Mouse (Mus musculus) embryonic stem cell, embryonic (primary cell): ENCODE measurements around the gene Tm4sf20.

Experiments
- CTCF ChIA-PET, 4 experiments: fragments of 300-600 bp in 2 of 4; fragments of 350-600 bp in 2 of 4; sonication (Branson Sonifier 250); formaldehyde crosslinking; loops; one replicate each; lab custom pipeline; 2022; ENCODE audit warnings: inconsistent platforms in 2 of 4; lab: Charles Lee
- POLR2A ChIA-PET, 4 experiments: fragments of 300-600 bp in 2 of 4; fragments of 350-600 bp in 2 of 4; sonication (Branson Sonifier 250); formaldehyde crosslinking; loops; one replicate each; lab custom pipeline; 2022; ENCODE audit warnings: antibody characterized with exemption in 4 of 4, inconsistent platforms in 1 of 4; lab: Charles Lee

Tm4sf20 gene

GRCm38 (mm10) chr1:82792238-82792637 is 24.0 kb upstream of the Tm4sf20 start:
- CTCF ChIA-PET: interaction anchor here (0.6 to 1.5 kb wide), 4 partner anchors 47 to 275 kb away, joined by 3 to 5 read pairs (median 3); partner anchors contain the start of gene Agfg1 (in 1 of the 4)

GRCm38 (mm10) chr1:82791105-82791504 is 22.8 kb upstream of the Tm4sf20 start:
- ChIA-PET POLR2A (interaction anchor here in 1 of 4 experiments (0.6 kb wide), 1 partner anchor 156 kb away, joined by 4 read pairs; no protein-coding TSS in a partner anchor), CTCF (interaction anchor here in 1 of 4 experiments (1.6 kb wide), 1 partner anchor 197 kb away, joined by 4 read pairs; no protein-coding TSS in a partner anchor)

More at GRCm38 (mm10) chr1:82792238-82792637, 24.0 kb upstream of the Tm4sf20 start:
- POLR2A ChIA-PET: no interaction called here

DNA sequence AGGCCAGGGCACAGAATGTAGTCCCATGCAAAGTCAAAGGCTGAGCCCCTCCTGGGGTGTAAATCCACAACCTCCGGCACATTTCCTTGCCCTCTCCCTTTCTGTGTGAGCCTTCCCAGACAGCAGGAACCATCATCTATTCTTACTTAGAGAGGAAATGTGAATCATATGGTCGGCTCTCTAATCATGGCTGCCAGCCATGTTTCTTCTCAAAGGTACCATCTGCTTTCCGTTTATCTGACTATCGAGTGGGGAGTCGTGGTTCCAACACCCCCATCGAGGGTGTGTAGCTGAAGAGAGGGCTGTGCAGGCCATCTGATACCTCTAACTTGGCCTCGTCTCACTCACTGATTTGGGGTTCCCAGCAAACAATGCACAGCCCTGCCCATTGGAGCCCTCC is 19.8 kb upstream of the Tm4sf20 start:
- ChIA-PET POLR2A (no interaction called here), CTCF (interaction anchor here (0.6 to 2.5 kb wide), 23 partner anchors 9 to 1879 kb away, joined by 3 to 25 read pairs (median 4); no protein-coding TSS in a partner anchor)

GRCm38 (mm10) chr1:82787414-82787813 is 19.2 kb upstream of the Tm4sf20 start:
- CTCF ChIA-PET: interaction anchor here (0.5 to 2.5 kb wide), 23 partner anchors 9 to 1673 kb away, joined by 3 to 25 read pairs (median 4); no protein-coding TSS in a partner anchor
- POLR2A ChIA-PET: interaction anchor here in 1 of 4 experiments (0.6 kb wide), 1 partner anchor 247 kb away, joined by 9 read pairs; no protein-coding TSS in a partner anchor

- ChIA-PET POLR2A (no interaction called here), CTCF (interaction anchor here in 2 of 4 experiments (0.5 to 2.5 kb wide), 2 partner anchors 202 to 279 kb away, joined by 3 to 25 read pairs; no protein-coding TSS in a partner anchor)
These were observed 17.3 kb upstream of the Tm4sf20 start for GRCm38 (mm10) chr1:82785546-82785945.

DNA sequence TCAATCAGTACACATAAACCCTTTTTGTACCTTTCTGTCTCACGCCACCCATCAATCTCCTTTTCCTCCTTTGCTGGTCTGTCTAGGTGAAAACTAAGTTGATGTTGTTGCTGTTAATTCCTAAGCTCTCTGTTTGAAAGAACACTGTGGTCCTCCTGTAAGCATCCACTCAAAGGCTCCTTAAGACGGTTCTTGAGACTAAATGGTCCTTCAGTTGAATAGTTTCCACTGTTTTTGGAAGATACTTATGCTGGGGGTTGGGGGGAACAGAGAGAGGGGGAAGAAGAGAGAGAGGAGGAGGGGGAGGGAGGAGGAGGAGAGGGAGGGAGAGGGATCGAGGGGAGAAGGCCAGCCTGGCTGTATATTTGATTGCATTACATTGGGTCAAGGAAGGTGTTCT is 15.3 kb upstream of the Tm4sf20 start:
- ChIA-PET CTCF (no interaction called here), POLR2A (interaction anchor here in 1 of 4 experiments (1.9 kb wide), 1 partner anchor 12 kb away, joined by 4 read pairs; no protein-coding TSS in a partner anchor)

GRCm38 (mm10) chr1:82779388-82779966 is 11.2 kb upstream of the Tm4sf20 start:
- POLR2A ChIA-PET: interaction anchor here in 1 of 4 experiments (1.4 kb wide), 1 partner anchor 15 kb away, joined by 3 read pairs; no protein-coding TSS in a partner anchor
- CTCF ChIA-PET: no interaction called here

DNA sequence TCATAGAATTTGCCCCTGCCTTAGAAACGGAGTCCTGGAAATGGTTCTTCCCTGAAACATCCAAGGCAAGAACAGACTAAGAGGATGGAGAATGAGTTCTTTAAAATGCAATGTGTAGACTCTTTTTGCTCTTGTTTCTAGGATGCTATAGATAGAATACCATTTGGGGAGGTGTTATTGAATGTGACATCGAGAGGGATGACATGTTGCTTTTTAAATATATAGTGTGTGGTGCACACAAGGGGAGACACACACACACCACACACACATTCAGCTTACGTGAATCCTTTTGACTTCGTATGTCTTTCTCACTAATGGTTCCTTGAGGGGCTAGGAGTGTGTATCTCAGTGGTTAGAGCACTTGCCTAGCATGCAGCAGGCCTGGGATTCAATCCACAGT is 7.0 kb upstream of the Tm4sf20 start:
- CTCF ChIA-PET: interaction anchor here in 1 of 4 experiments (0.6 to 0.7 kb wide), 2 partner anchors 22 to 95 kb away, joined by 3 read pairs; no protein-coding TSS in a partner anchor
- POLR2A ChIA-PET: interaction anchor here in 1 of 4 experiments (0.7 kb wide), 1 partner anchor 1416 kb away, joined by 3 read pairs; no protein-coding TSS in a partner anchor

- CTCF ChIA-PET: interaction anchor here in 1 of 4 experiments (1.5 kb wide), 1 partner anchor 14 kb away, joined by 4 read pairs; no protein-coding TSS in a partner anchor
- POLR2A ChIA-PET: no interaction called here
These were observed 4.9 kb upstream of the Tm4sf20 start for GRCm38 (mm10) chr1:82773208-82773607.

DNA sequence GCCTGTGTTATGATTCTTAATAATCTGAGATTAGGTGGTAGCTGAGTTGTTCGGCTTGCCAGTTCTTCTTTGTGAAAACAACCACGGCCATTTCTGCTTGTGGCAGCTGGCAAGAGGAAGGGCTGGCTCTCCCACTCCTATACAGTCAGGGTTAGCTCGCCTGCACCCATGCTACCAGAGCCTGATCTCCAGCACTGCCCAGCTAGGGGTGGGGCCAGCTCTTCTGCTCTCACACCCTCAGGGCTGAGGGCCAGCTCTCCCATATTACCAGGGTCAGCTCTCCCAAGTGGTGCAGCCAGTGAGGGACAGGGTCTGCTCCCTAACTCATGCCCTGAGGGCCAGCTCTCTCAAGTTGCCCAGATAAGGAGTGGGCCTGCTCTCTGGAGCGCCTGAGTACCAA is 4.2 kb upstream of the Tm4sf20 start:
- POLR2A ChIA-PET: interaction anchor here in 1 of 4 experiments (1.4 kb wide), 1 partner anchor 12 kb away, joined by 4 read pairs; no protein-coding TSS in a partner anchor
- CTCF ChIA-PET: interaction anchor here in 2 of 4 experiments (0.5 to 1.5 kb wide), 4 partner anchors 15 to 292 kb away, joined by 3 to 5 read pairs (median 4); no protein-coding TSS in a partner anchor

GRCm38 (mm10) chr1:82771022-82771586 is 2.8 kb upstream of the Tm4sf20 start, which contains the start of gene Gm47791:
Gm47791 (minus strand) TSS chr1:82771243.
- ChIA-PET POLR2A (interaction anchor here in 2 of 4 experiments (0.5 to 1.8 kb wide), 6 partner anchors 12 to 267 kb away, joined by 3 to 4 read pairs (median 4); partner anchors contain the start of gene Slc19a3 (in 1 of the 2)), CTCF (no interaction called here)

DNA sequence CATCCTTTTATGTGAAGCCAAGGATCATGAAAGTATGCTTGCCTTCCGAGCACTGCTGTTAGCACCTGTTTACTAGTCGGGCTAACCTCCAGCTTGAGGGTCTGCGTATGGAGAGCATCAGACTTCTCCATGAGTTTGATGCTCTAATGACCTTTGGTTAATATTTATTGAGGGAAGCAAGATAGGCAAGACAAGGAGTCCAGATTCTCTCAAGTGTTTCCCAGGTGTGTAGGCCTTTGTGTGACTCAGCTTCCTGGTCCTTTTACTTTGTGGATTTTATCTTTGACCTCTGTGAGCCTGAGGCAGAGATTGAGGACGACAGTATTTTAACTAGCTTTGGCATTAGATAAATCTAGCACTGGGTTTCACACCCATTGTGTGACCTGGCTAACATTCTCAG is 1.6 kb downstream of the Tm4sf20 start:
- POLR2A ChIA-PET: no interaction called here
- CTCF ChIA-PET: no interaction called here

- CTCF ChIA-PET: no interaction called here
- POLR2A ChIA-PET: no interaction called here
These were observed 2.0 kb downstream of the Tm4sf20 start for GRCm38 (mm10) chr1:82766227-82766626.

DNA sequence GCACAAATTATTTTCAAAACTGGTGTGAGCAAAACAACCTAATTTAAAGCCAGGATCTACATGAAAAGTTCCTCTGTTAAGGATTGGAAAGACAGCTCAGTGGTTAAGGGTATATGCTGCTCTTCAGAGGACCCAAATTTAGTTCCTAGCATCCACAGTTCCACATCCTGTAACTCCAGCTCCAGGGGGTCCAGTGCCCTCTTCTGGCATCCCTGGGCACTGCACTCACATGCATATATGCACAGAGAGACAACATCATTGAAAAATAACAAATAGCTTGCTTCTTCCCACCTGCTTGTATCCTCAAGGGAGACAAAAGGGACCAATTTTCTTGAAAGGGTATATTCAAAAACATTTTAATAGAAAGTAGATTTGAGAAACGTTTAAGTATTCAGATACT is 6.0 kb downstream of the Tm4sf20 start:
- ChIA-PET POLR2A (no interaction called here), CTCF (interaction anchor here in 3 of 4 experiments (0.6 to 1.5 kb wide), 7 partner anchors 38 to 516 kb away, joined by 3 to 4 read pairs (median 3); partner anchors contain the start of gene Mff (in 1 of the 3))

GRCm38 (mm10) chr1:82761454-82762169 is 6.6 kb downstream of the Tm4sf20 start:
- CTCF ChIA-PET: interaction anchor here (0.5 to 1.5 kb wide), 7 partner anchors 37 to 314 kb away, joined by 3 to 4 read pairs (median 3); partner anchors contain the start of gene Mff (in 1 of the 4)
- POLR2A ChIA-PET: interaction anchor here in 1 of 4 experiments (0.6 kb wide), 1 partner anchor 37 kb away, joined by 4 read pairs; no protein-coding TSS in a partner anchor

GRCm38 (mm10) chr1:82759520-82759919 is 8.7 kb downstream of the Tm4sf20 start:
- POLR2A ChIA-PET: interaction anchor here in 2 of 4 experiments (0.6 to 1.8 kb wide), 3 partner anchors 12 to 82 kb away, joined by 4 read pairs; partner anchors contain the start of gene Gm47791 (in 1 of the 2)
- CTCF ChIA-PET: interaction anchor here in 3 of 4 experiments (0.5 to 1.3 kb wide), 7 partner anchors 118 to 790 kb away, joined by 3 to 5 read pairs (median 4); no protein-coding TSS in a partner anchor

DNA sequence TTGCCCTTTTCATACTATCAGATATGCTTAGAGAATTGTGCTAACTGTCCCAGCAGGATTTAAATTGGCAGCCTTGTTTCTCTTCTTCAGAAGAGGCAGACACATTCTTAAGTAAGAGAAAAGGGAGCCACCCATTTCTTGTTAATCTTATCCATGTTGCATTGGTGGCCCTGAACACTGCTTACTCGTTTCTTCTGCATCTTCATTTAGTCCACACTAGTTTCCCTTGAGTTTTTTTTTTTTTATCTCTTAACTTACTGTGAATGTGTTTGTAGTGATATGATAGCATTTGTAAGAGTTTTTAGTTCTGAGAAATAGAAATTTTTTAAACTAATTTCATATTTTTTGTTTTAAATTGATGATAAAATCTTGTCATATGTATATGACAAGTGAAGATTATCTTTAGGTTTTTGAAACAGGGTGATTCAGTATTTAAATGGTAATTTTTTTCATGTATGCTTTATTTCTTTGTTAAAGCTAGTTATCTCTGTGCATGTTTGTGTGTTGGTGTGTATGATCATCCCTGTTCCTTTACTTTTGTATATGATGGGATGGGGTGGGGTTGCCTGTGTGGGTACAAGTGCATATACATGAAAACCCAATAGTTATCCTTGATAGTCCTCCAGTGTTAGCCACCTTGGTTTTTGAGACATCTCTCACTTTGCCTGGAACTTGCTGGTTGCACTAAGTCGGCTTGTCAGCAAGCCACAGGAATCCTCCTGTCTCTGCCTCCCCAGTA is 20.4 kb downstream of the Tm4sf20 start:
- POLR2A ChIA-PET: no interaction called here
- CTCF ChIA-PET: no interaction called here
